Mouse (Mus musculus): ENCODE results near the gene Marf1. TPM values are rescaled to one million over a fixed set of nuclear protein-coding genes. Genes with fewer than 3 reads are reported as not detected.

Marf1 gene
- 14.3 and 15.3 TPM in 2 replicates for polyA plus RNA-seq (2016; fragmentation: Nextera tagmentation; extraction: Ambion mirVana)

DNA sequence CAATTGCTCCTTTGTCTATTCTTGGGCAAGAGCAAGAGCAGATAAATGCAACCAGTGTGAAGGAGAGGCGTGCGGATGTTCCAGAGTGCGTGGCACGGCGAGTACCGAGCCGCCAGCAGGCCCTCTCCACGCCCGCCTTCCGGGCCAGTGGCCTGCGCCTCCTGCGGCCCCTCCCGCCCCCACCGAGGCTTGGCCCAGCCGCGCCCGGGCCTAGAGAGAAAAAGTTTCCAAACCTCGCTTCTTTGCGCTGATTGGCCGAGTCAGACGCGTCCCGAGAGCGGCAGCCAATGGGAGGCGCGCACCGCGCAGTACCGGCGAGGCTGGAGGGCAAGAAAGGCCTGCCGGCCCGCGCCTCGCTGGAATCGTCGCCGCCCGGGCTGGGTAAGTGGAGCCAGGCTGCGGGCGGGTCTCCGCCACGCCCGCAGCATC lies at the start of gene Marf1, which contains the start of gene Nde1:
TSS of gene Marf1 (minus strand) at position 364 of the 429 bp plus-strand sequence.
TSS of gene Nde1 (plus strand) at position 288 of the 429 bp plus-strand sequence.
- under 1% methylated on average over 43 of the region's 43 CpGs for WGBS
- Histone ChIP-seq H3K27me3 (ENCODE audit: insufficient read depth, poor library complexity, severe bottlenecking) (no peaks in the 10 kb centered on the region), H3K4me3 (peak within 1 kb of the TSS; percentile 78), H3K9me3 (no peaks in the 10 kb centered on the region), H3K36me3 (peaks cover 22% of the 10 kb centered on the region), H3K4me1 (replicated peaks) (peaks cover 35% of the 10 kb centered on the region), H3K27ac (peak within 1 kb of the TSS; percentile 97)
- DNase-seq (ENCODE audit: low spot score) = peak; percentile 94

DNA sequence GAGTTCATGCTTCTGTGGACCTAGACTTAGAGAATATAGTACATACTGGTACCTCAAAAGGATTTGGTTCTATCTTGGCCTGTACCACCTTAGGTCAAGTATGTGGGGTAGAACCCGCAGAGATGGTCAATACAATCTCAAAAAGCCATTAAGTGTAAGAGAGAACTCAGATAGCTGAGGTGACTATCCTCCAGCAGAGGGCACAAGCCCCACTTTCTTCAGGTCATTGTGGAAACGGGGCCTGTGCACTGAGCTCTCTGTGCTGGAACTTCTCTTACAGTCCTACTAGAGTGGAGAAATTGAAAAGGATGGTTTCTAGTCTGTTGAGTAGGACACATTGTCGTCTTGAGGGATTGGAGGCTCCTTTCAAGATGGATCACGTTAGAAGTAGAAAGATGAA lies 35.6 kb upstream of the Marf1 start:
- Histone ChIP-seq H3K27me3 (ENCODE audit: insufficient read depth, poor library complexity, severe bottlenecking) (no peaks in the 10 kb centered on the region), H3K36me3 (no peaks in the 10 kb centered on the region), H3K4me3 (no peak overlapping the region), H3K4me1 (replicated peaks) (no peaks in the 10 kb centered on the region), H3K9me3 (no peaks in the 10 kb centered on the region), H3K27ac (no peak overlapping the region)
- 80% methylated on average over 4 of the region's 4 CpGs for WGBS
- DNase-seq (ENCODE audit: low spot score) = no peak

DNA sequence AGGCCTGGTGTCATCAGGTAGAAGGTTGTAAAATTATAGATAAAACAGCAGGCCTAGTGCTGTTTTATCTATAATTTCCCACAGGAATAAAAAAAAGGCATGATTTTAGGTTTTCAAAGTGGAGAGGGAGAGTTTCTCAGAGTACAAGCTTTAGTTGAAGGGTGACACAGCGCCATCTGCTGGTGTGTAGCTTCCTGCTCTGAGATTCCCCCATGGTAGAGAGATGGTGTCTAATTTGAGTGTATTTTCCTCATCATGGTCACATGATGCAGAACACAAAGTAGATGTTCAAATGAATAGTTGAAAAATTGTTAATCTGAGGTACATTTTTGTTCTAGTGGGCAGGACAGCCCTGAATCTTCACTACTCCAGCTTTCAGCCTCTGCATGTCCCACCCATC lies 32.3 kb upstream of the Marf1 start:
- no peaks in the 10 kb centered on the region for H3K27me3 ChIP-seq (ENCODE audit: insufficient read depth, poor library complexity, severe bottlenecking)
- H3K4me1 ChIP-seq (replicated peaks) = no peaks in the 10 kb centered on the region
- DNase-seq (ENCODE audit: low spot score) = peak; percentile 17
- no peaks in the 10 kb centered on the region for H3K9me3 ChIP-seq
- H3K36me3 ChIP-seq = peaks cover 32% of the 10 kb centered on the region
- no peak overlapping the region for H3K4me3 ChIP-seq
- WGBS = 24% methylated on average over 1 of the region's 1 CpGs
- no peak overlapping the region for H3K27ac ChIP-seq

DNA sequence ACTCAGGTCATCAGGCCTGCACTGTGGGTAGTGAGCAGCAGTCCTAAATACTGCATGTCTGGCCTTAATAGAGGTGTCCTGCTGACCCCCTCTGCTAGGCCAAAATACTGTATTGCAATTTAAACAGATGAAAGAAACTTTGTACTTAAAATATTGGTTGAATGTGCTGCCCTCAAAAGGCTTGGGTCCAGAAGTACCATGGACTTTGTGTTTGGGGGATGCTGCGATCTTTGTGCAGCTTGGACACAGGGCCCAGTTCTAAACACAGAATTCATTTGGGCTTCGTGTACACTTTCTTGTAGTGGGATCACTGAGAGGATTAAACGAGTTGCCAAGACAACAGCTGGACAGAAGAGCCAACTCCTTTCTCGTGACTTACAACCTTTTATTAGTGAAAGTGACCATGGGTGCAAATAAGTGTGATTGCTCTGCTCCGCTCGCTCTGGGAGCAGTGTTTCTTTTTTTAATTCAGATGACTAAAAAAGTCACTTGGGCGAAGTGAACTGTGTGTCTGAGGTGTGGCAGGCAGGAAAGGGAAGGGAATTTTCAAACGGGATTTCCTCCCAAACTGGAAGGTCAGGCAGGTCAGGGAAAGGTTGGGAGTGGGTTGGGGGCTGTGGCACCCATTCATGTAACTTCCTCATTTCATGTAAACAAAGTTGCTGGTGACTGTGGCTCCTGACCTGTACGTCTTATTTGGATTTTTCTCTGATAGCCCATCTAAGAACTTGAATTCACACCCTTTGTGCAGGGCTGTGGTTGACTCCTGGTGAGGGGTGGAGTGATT lies 31.2 kb upstream of the Marf1 start:
- H3K36me3 ChIP-seq = peaks cover 42% of the 10 kb centered on the region
- whole genome bisulfite sequencing = 83% methylated on average over 9 of the region's 9 CpGs
- no peaks in the 10 kb centered on the region for H3K27me3 ChIP-seq (ENCODE audit: insufficient read depth, poor library complexity, severe bottlenecking)
- H3K4me1 ChIP-seq (replicated peaks) = no peaks in the 10 kb centered on the region
- no peak overlapping the region for H3K27ac ChIP-seq
- H3K4me3 ChIP-seq = no peak overlapping the region
- no peak for DNase-seq (ENCODE audit: low spot score)
- H3K9me3 ChIP-seq = no peaks in the 10 kb centered on the region

DNA sequence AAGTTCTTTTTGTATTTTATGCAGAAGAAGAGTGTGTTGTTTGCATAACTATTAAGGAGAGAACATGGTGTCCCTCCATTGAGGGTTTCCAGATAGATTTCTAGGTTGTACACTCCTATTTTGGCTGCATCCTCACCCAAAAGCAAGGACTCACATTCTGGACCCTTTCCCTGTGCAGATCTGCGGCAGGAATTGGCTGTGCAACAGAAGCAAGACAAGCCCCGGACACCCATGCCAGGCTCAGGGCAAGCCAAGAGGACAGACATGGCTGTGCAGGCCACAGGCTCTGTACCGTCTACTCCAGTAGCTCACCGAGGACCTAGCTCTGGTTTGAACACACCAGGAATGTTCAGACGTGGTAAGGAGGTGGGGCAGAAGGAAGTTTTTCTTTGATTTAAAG lies 22.4 kb upstream of the Marf1 start:
- H3K36me3 ChIP-seq = peaks cover 100% of the 10 kb centered on the region

DNA sequence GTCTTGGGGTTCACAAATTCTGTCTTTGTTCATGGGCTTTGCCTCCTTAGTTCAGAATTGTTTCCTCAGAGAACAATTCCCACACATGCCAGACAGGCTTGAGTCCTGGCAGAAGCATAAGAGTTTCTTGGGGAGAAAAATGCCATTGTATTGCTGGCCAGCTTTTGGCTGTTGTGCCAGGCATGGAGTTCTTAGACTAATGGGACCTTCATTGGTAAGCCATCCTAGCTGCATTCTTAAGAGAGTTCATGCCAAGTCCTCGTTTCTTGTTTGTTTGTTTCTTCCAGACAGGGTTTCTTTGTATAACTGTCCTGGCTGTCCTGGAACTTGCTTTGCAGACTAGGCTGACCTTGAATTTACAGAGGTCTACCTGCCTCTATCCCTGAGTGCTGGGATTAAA lies 20.7 kb upstream of the Marf1 start:
- H3K36me3 ChIP-seq = peaks cover 100% of the 10 kb centered on the region
- DNase-seq (ENCODE audit: low spot score) = no peak
- no peaks in the 10 kb centered on the region for H3K27me3 ChIP-seq (ENCODE audit: insufficient read depth, poor library complexity, severe bottlenecking)
- H3K4me1 ChIP-seq (replicated peaks) = no peaks in the 10 kb centered on the region
- H3K27ac ChIP-seq = no peak overlapping the region
- 84% methylated on average over 1 of the region's 1 CpGs for WGBS
- H3K9me3 ChIP-seq = no peaks in the 10 kb centered on the region
- H3K4me3 ChIP-seq = no peak overlapping the region

More for the DNA sequence above, 22.4 kb upstream of the Marf1 start:
- H3K4me1 ChIP-seq (replicated peaks) = no peaks in the 10 kb centered on the region
- no peaks in the 10 kb centered on the region for H3K27me3 ChIP-seq (ENCODE audit: insufficient read depth, poor library complexity, severe bottlenecking)
- DNase-seq (ENCODE audit: low spot score) = no peak
- no peaks in the 10 kb centered on the region for H3K9me3 ChIP-seq
- H3K4me3 ChIP-seq = no peak overlapping the region
- WGBS = 96% methylated on average over 5 of the region's 5 CpGs
- no peak overlapping the region for H3K27ac ChIP-seq

DNA sequence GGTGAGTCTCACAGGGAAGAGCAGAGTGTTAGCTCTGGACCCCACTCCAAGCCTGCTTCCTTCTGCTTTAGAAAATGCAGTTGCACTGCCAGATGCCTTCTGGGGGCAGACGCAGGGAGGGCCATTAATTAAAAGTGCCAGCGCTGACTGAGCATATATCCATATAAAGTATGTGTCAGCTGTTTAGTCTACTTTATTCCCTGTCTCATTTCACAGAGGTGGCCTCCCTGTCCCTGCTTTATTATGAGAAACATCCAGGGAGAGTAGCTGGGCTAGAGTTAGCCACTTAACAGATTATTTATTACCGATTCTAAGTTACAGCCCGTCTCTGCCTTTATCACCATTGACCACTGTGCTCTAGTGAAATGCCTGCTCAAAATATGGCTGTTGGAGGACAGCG lies 19.2 kb upstream of the Marf1 start:
- H3K27ac ChIP-seq = no peak overlapping the region
- 97% methylated on average over 5 of the region's 5 CpGs for WGBS
- DNase-seq (ENCODE audit: low spot score) = no peak
- H3K4me3 ChIP-seq = no peak overlapping the region
- no peaks in the 10 kb centered on the region for H3K27me3 ChIP-seq (ENCODE audit: insufficient read depth, poor library complexity, severe bottlenecking)
- H3K4me1 ChIP-seq (replicated peaks) = no peaks in the 10 kb centered on the region
- no peaks in the 10 kb centered on the region for H3K9me3 ChIP-seq
- peaks cover 100% of the 10 kb centered on the region for H3K36me3 ChIP-seq

DNA sequence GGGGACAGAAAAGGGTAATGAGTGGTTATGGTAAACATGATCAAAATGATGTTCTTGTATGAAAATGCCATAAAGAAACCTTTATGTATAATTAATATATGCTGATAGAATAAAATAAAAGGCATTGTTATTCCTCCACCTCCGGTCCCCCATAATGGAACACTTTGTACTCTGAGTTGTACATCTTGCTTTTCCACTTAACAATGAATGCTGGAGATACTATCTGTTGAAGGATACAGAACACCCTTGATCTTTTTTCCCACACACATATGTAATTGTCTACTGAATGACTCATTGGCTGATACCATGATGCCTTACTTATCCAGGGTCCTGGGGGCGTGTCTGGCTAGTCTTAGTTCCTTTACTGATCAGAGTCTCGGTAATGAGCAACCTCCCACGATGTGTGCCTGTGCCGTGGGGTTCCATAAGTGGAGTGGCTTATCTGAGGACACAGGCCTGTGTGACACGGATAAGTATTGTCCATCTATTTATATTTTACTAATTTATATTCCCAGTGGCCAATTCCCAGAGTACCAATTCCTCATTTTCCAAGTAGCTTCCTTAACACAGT lies 17.1 kb upstream of the Marf1 start:
- no peaks in the 10 kb centered on the region for H3K9me3 ChIP-seq
- H3K36me3 ChIP-seq = peaks cover 100% of the 10 kb centered on the region
- no peaks in the 10 kb centered on the region for H3K4me1 ChIP-seq (replicated peaks)
- no peak for DNase-seq (ENCODE audit: low spot score)
- WGBS = 93% methylated on average over 6 of the region's 6 CpGs
- H3K27ac ChIP-seq = no peak overlapping the region
- no peaks in the 10 kb centered on the region for H3K27me3 ChIP-seq (ENCODE audit: insufficient read depth, poor library complexity, severe bottlenecking)
- H3K4me3 ChIP-seq = no peak overlapping the region

DNA sequence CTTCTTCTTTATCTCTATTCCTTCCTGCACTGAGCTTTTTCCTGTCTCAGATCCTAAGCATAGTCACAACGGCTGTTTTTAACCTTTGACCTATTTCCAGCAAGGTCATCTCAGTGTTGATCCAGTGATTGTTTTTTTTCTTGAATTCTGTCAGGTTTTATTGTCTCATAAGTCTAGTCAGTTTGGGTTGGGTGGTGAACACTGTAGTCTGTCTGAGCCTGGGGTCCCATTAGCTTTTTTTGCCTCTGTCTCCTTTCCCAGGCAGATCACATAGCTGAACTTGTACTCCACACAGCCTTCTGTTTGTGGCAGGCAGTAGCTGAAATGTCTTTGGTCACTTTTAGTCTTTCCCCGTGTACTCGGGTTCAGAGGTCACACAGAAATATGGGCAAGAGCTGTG lies 14.9 kb upstream of the Marf1 start:
- Histone ChIP-seq H3K9me3 (no peaks in the 10 kb centered on the region), H3K4me3 (no peak overlapping the region), H3K36me3 (peaks cover 100% of the 10 kb centered on the region), H3K4me1 (replicated peaks) (no peaks in the 10 kb centered on the region), H3K27me3 (ENCODE audit: insufficient read depth, poor library complexity, severe bottlenecking) (no peaks in the 10 kb centered on the region), H3K27ac (no peak overlapping the region)
- DNase-seq (ENCODE audit: low spot score) = no peak
- WGBS = 65% methylated on average over 3 of the region's 3 CpGs

DNA sequence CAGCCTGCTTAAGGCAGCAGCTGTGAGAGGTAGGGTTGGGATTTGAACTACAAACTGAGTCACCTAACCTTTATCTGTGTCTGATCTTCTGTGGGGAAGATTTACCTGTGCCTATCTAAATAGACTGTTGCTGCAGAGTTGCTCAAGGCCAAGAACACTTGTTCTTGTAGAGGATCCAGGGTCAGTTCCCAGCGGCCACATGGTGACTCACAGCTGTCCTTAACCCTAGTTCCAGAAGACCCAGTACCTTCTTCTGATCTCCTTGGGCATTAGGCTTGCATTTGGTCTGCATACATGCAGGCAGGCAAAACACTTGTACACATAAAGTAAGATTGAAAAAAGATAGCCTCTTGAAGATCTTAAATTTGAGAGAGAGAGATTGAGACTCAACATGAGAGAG lies 6.6 kb upstream of the Marf1 start:
- Histone ChIP-seq H3K4me1 (replicated peaks) (peaks cover 12% of the 10 kb centered on the region), H3K27me3 (ENCODE audit: insufficient read depth, poor library complexity, severe bottlenecking) (no peaks in the 10 kb centered on the region), H3K9me3 (no peaks in the 10 kb centered on the region), H3K27ac (no peak overlapping the region), H3K36me3 (peaks cover 89% of the 10 kb centered on the region), H3K4me3 (no peak overlapping the region)
- no peak for DNase-seq (ENCODE audit: low spot score)
- WGBS = 90% methylated on average over 1 of the region's 1 CpGs

DNA sequence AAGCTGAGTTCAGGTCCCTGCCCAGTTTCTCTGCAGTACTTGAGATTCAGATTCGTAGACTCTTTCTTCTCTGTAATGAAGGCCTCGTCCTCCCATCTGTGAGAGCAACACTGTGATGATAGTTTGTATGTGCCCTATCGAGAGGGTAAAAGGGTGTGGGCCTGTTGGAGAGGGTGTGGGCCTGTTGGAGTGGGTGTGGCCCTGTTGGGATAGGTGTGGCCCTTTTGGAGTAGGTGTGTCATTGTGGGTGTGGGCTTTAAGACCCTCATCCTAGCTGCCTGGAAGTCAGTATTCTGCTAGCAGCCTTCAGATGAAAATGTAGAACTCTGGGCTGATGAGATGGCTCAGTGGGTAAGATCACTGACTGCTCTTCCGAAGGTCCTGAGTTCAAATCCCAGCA lies 3.3 kb upstream of the Marf1 start:
- H3K4me1 ChIP-seq (replicated peaks) = peaks cover 29% of the 10 kb centered on the region
- H3K9me3 ChIP-seq = no peaks in the 10 kb centered on the region
- DNase-seq (ENCODE audit: low spot score) = no peak
- H3K36me3 ChIP-seq = peaks cover 57% of the 10 kb centered on the region
- 91% methylated on average over 4 of the region's 4 CpGs for WGBS
- H3K27ac ChIP-seq = no peak overlapping the region
- H3K4me3 ChIP-seq = no peak overlapping the region
- no peaks in the 10 kb centered on the region for H3K27me3 ChIP-seq (ENCODE audit: insufficient read depth, poor library complexity, severe bottlenecking)

DNA sequence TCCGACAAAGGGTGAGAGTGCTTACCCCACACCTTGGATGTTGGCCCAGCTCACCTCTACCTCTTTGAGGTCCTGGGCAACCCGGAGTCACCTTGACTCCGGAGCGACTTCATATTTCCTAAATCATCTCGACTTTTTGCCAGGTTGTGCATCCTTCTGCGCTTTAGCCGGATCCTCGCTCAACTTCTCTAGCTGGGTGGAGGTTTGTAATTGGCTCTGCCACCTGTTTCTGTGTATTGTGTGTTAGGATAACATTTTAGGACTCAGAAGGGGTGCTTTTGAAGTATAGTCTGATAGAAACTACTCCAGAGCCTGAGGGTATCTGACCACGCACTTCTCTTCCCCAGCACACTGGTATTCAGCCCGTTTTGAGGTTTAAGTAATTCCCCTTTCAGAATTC lies 580 bp upstream of the Marf1 start:
- Histone ChIP-seq H3K9me3 (no peaks in the 10 kb centered on the region), H3K36me3 (peaks cover 30% of the 10 kb centered on the region), H3K27ac (peak overlapping the region; percentile 97), H3K4me3 (peak overlapping the region; percentile 78), H3K4me1 (replicated peaks) (peaks cover 29% of the 10 kb centered on the region), H3K27me3 (ENCODE audit: insufficient read depth, poor library complexity, severe bottlenecking) (no peaks in the 10 kb centered on the region)
- no peak for DNase-seq (ENCODE audit: low spot score)
- 4% methylated on average over 10 of the region's 10 CpGs for WGBS

DNA sequence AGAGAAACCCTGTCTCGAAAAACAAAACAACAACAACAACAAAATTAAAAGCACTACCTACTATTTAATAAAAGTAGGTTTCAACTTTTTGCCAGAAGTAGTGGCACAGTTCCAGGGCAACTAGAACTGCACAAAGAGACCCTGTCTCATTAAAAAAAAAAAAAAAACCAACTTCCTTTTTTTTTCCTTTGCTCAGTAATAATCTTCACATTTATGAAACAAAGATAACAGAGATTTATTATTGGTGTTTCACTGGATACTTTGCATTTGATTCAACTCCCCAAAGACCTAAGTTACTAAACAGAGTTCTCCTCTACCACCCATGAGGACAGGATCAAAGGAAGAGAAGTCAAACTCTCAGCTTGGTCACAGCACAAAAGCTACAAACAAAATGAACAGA lies 2.2 kb downstream of the Marf1 start:
- H3K4me3 ChIP-seq = no peak overlapping the region
- H3K9me3 ChIP-seq = no peaks in the 10 kb centered on the region
- H3K27me3 ChIP-seq (ENCODE audit: insufficient read depth, poor library complexity, severe bottlenecking) = no peaks in the 10 kb centered on the region
- no peak for DNase-seq (ENCODE audit: low spot score)
- no peak overlapping the region for H3K27ac ChIP-seq
- H3K4me1 ChIP-seq (replicated peaks) = peaks cover 41% of the 10 kb centered on the region
- 67% methylated on average over 1 of the region's 1 CpGs for WGBS
- H3K36me3 ChIP-seq = peaks cover 3% of the 10 kb centered on the region

All from hindbrain, embryonic 10.5 days (tissue).